Mouse (Mus musculus) cerebellum, postnatal 14 days (tissue): Measurements from ENCODE around the gene Axin2.

Experiments
- DNase-seq, 2 experiments: peaks; one replicate each; pipeline ENCODE4 v3.0.0; 2021; ENCODE audit warnings: mixed read lengths in 2 of 2

Gene Axin2

GRCm38 (mm10) chr11:108981012-108981411 is 60.9 kb downstream of the Axin2 start:
- DNase-seq: no peak

- DNase-seq: peak; percentile 30 to 44
These were observed 63.4 kb downstream of the Axin2 start for GRCm38 (mm10) chr11:108983409-108984064.

GRCm38 (mm10) chr11:108984711-108985419 is 64.7 kb downstream of the Axin2 start:
- DNase-seq: no peak

- peak; percentile 46 to 56 for DNase-seq
These were observed 65.7 kb downstream of the Axin2 start for GRCm38 (mm10) chr11:108985836-108986235.

- DNase-seq: peak in 1 of 2 experiments; percentile 28
These were observed 67.1 kb downstream of the Axin2 start for GRCm38 (mm10) chr11:108987226-108987625.

- peak; percentile 30 to 50 for DNase-seq
These were observed 67.6 kb downstream of the Axin2 start for GRCm38 (mm10) chr11:108987705-108988104.

- DNase-seq: peak in 1 of 2 experiments; percentile 41
These were observed 68.1 kb downstream of the Axin2 start for GRCm38 (mm10) chr11:108988258-108988657.

DNA sequence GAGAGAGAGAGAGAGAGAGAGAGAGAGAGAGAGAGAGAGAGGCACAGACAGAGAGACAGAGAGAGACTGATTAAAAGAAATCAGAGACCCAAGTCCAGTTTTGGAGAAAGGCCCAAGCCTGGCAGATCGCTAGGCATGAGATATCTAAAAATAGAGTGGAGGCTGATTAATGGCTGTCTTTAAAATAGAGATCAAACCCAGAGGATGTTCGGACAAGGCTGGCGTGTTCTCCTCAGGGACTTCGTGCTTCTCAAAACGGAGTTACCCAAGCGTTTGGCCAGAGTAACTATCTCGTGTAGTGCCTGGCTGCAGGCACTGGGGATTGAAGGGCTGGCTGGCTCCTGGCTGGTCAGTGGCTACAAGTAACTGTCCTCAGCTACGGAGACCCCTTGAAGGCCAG is 69.8 kb downstream of the Axin2 start:
- peak; percentile 36 for DNase-seq

GRCm38 (mm10) chr11:108993414-108993813 is 73.3 kb downstream of the Axin2 start:
- no peak for DNase-seq

- DNase-seq: peak in 1 of 2 experiments; percentile 32
These were observed 75.2 kb downstream of the Axin2 start for GRCm38 (mm10) chr11:108995196-108995989.

GRCm38 (mm10) chr11:108995990-108996533 is 75.9 kb downstream of the Axin2 start:
- DNase-seq: no peak

DNA sequence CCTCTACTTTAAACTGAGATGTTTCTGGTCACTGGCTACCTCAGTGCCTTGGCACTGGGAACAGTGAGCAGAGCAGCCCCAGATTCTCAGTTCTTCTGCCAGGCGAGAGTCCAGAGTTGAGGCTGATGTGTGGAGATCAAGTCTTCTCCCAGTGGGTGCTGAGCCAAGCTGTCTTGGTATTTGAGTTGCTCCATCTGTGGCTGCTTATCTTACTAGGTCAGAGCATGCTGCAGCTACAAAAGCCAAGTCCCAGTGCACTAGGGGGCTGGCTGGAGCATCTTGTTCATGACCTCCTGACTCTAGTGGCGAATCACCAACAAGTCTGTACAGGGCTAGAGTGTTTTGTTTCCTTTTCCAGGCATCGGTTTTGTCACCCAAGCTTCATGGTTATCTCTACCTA is 77.7 kb downstream of the Axin2 start:
- no peak for DNase-seq
